In genomic region chr1:182052973-182053372, GRCm38 (mm10) we compare ENCODE assay signal across 14 mouse cellular contexts. TPM values are rescaled to one million over a fixed set of nuclear protein-coding genes. Genes with fewer than 3 reads are reported as not detected.
DNase-seq lines count a peak whose midpoint lies in the region; ATAC-seq and TF ChIP-seq lines count a peak whose summit lies in the region.
"Had no signal": no experiment of that assay in that cellular context is flagged by ENCODE, and none has a peak within 500 bp of the region (broad histone marks: within the 10 kb centered on the region; RNA-seq: fewer than 3 reads in every experiment).

No protein-coding gene starts in this region.

- no peaks in the 10 kb centered on the region for H3K9me3 ChIP-seq in embryonic facial prominence, embryonic 12.5 days
- H3K9me3 ChIP-seq in limb, embryonic 15.5 days = no peaks in the 10 kb centered on the region
- H3K9me3 ChIP-seq: G1E had no signal

- DNase-seq in layer of hippocampus, adult 9-11 months = peak; percentile 15
- DNase-seq in layer of hippocampus, adult 2 months (ENCODE audit: low spot score in 2 of 2) = no peak
- peak; percentile 61 for DNase-seq in embryo, embryonic 10 days (ENCODE audit: low spot score)
- no peak for DNase-seq in thymus, postnatal 0 days (ENCODE audit: low spot score)
- DNase-seq: adrenal gland, adult 8-10 months; cerebellum, adult 9-11 months; heart, adult 11 months; kidney, postnatal 14 days had no signal

- no peak overlapping the region for H3K4me3 ChIP-seq in layer of hippocampus, adult 2 months
- no peak overlapping the region for H3K4me3 ChIP-seq in embryonic facial prominence, embryonic 12.5 days
- no peak overlapping the region for H3K4me3 ChIP-seq in limb, embryonic 15.5 days

- no peak overlapping the region for H3K27ac ChIP-seq in layer of hippocampus, adult 2 months
- H3K27ac ChIP-seq in embryonic facial prominence, embryonic 12.5 days = 0 out of 2 replicates have a peak overlapping the region, but pooled peaks have one; percentile 17
- H3K27ac ChIP-seq in limb, embryonic 15.5 days = peak overlapping the region; percentile 59

- H3K4me1 ChIP-seq in embryonic facial prominence, embryonic 12.5 days = peaks cover 16% of the 10 kb centered on the region
- peaks cover 14% of the 10 kb centered on the region for H3K4me1 ChIP-seq in limb, embryonic 15.5 days

- no peak overlapping the region; the same call in 1 of the 2 replicates for H3K4me2 ChIP-seq in embryonic facial prominence, embryonic 12.5 days (replicated peaks)
- H3K4me2 ChIP-seq in limb, embryonic 15.5 days = no peak overlapping the region
- H3K4me2 ChIP-seq: liver, embryonic 11.5 days had no signal

- WGBS in embryonic facial prominence, embryonic 12.5 days = 27% methylated on average over 10 of the region's 10 CpGs
- WGBS in limb, embryonic 15.5 days = 10% methylated on average over 10 of the region's 10 CpGs

- TF ChIP-seq CTCF in layer of hippocampus, adult 2 months (conservative IDR thresholded peaks at IDR 0.05) = no peak

- no peaks in the 10 kb centered on the region for H3K36me3 ChIP-seq in embryonic facial prominence, embryonic 12.5 days
- no peaks in the 10 kb centered on the region for H3K36me3 ChIP-seq in limb, embryonic 15.5 days
- H3K36me3 ChIP-seq: G1E had no signal

- H3K27me3 ChIP-seq in embryonic facial prominence, embryonic 12.5 days = no peaks in the 10 kb centered on the region
- H3K27me3 ChIP-seq in limb, embryonic 15.5 days = no peaks in the 10 kb centered on the region

- H3K9ac ChIP-seq in embryonic facial prominence, embryonic 12.5 days = no peak overlapping the region
- H3K9ac ChIP-seq in limb, embryonic 15.5 days = no peak overlapping the region

- ATAC-seq in embryonic facial prominence, embryonic 12.5 days (ENCODE audit: insufficient number of reproducible peaks, insufficient read depth, low FRiP score, low TSS enrichment) = peak; percentile 67; the same call in 1 of the 2 replicates
- ATAC-seq in limb, embryonic 15.5 days (ENCODE audit: insufficient number of reproducible peaks, low FRiP score, low TSS enrichment, low read depth) = peak; percentile 66
- ATAC-seq in CD4-positive, CD25-positive, alpha-beta regulatory T cell, adult 4 months = no peak
- ATAC-seq in erythroblast, adult 5-6 weeks (replicated peaks; ENCODE audit: low FRiP score, poor library complexity, severe bottlenecking) = no peak

RNA-seq across cellular contexts. Expression of gene Enah, which starts 33.2 kb away (rescaled TPM):
- 100 to 1,000 TPM; 192 to 203 TPM for total RNA-seq in layer of hippocampus, adult 2 months (2021)
- 36.5 and 36.8 TPM in 2 replicates for polyA plus RNA-seq in embryonic facial prominence, embryonic 12.5 days (2016; fragmentation: Nextera tagmentation; extraction: Ambion mirVana)
- 17.3 and 20.8 TPM in 2 replicates for polyA plus RNA-seq in limb, embryonic 15.5 days (2015; fragmentation: Nextera tagmentation; extraction: Ambion mirVana)
- polyA plus RNA-seq in thymus, postnatal 0 days (2015; fragmentation: Nextera tagmentation; extraction: Ambion mirVana) = 3.9 and 4.8 TPM in 2 replicates
- polyA plus RNA-seq in CD4-positive, CD25-positive, alpha-beta regulatory T cell, adult 4 months (2017; shearing (Covaris generic)) = 1 to 10 TPM in 1 of 2 experiments, under 1 TPM in 1; 0.43 to 1.3 TPM
- 0.21 TPM in 1 of 2 replicates, not detected in the other for total RNA-seq in erythroblast, adult 5-6 weeks (2015; ENCODE audit: low replicate concordance)
- total RNA-seq in erythroblast, adult 5-6 weeks (2017; ENCODE audit: low replicate concordance) = 0.77 and 1.1 TPM in 2 replicates
- polyA plus RNA-seq: G1E had no signal

Comparison
In these comparisons a context has a peak if more than half of its experiments do, and no peak if none do; other contexts are left out.
1. DNase-seq: peak in layer of hippocampus, adult 9-11 months (single experiment) and embryo, embryonic 10 days (single experiment); none in layer of hippocampus, adult 2 months (0 of 2) and thymus, postnatal 0 days (single experiment).
2. ATAC-seq: peak in embryonic facial prominence, embryonic 12.5 days (single experiment) and limb, embryonic 15.5 days (single experiment); none in CD4-positive, CD25-positive, alpha-beta regulatory T cell, adult 4 months (single experiment) and erythroblast, adult 5-6 weeks (single experiment).